In the genomic region with DNA sequence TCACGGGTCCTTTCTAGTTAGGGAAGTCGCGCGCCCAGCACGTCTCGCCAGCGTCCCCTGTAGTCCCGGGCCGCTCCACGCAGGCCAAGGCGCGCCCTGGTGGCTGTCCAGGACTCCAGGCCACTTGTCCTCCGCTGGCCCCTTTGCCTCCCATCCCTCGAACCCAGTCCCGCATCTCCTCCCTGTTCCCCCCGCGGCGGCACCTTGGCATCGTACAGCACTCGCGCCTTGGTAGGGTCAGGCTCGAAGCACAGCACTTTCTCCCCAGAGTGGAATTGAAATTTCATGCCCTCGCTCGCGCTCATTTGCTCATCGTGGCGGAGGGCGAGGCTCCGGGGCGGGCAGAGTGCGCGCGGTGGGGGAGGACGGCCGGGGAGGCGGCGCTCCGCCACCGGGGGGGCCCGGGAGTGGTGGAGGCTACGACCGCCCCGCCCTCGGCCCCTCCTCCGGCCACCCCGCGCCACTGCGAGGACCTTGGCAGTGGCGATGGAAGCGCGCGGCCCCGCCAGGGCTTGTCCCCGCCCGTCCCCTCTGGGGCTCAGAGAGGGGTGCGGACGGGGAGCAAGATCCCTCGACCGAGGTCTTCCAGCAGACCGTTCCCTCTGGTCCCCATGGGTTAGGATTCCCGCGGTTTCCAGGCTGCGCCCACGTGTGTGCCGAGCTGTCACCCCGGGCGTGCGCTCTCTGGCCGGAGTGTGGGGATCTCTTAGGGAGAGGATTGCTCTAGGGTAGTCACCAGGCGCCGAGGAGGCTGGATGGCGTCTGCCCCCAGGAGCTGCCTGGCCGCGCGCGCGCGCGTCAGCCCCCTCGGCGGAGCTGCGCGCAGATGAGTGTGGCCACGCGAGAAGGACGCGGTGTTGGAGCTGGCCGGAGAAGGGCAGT, we compare ENCODE assay signal across 8 mouse cellular contexts. TPM values are rescaled to one million over a fixed set of nuclear protein-coding genes. Genes with fewer than 3 reads are reported as not detected.
DNase-seq lines count a peak whose midpoint lies in the region; ATAC-seq and TF ChIP-seq lines count a peak whose summit lies in the region.

Gene Msl3, minus strand, starts transcription at position 374 of the 882 bp plus-strand sequence.

- H3K79me2 ChIP-seq in heart, adult 2 months (replicated peaks; ENCODE audit: control insufficient read depth, insufficient read depth, low read length): no peaks in the 10 kb centered on the region; the same call in 1 of the 2 replicates

- H3K4me2 ChIP-seq in embryonic facial prominence, embryonic 13.5 days: peak within 1 kb of the TSS; percentile 74
- H3K4me2 ChIP-seq in limb, embryonic 12.5 days: peak within 1 kb of the TSS; percentile 69
- H3K4me2 ChIP-seq in midbrain, embryonic 14.5 days (ENCODE audit: low read length): peak within 1 kb of the TSS; percentile 70

- H3K9me3 ChIP-seq in embryonic facial prominence, embryonic 13.5 days: no peaks in the 10 kb centered on the region
- no peaks in the 10 kb centered on the region for H3K9me3 ChIP-seq in limb, embryonic 12.5 days
- H3K9me3 ChIP-seq in midbrain, embryonic 14.5 days (ENCODE audit: control insufficient read depth, low read length): no peaks in the 10 kb centered on the region

- peak; percentile 66 for TF ChIP-seq CTCF in heart, adult 2 months (IDR thresholded peaks at IDR 0.05)

- intact Hi-C loops in heart, adult 2 months (cut with DNase I): no loop called here

- no peak for TF ChIP-seq EP300 in heart, adult 2 months (IDR thresholded peaks at IDR 0.05; ENCODE audit: insufficient read depth, low read depth, low read length)

- ATAC-seq in embryonic facial prominence, embryonic 13.5 days (ENCODE audit: insufficient number of reproducible peaks, insufficient read depth, low FRiP score, low TSS enrichment, low read depth): peak; percentile 89
- peak; percentile 87 for ATAC-seq in limb, embryonic 12.5 days (ENCODE audit: insufficient number of reproducible peaks, insufficient read depth, low FRiP score, low TSS enrichment, low read depth)
- ATAC-seq in midbrain, embryonic 14.5 days (ENCODE audit: low FRiP score, low TSS enrichment): peak; percentile 93

- H3K4me3 ChIP-seq in embryonic facial prominence, embryonic 13.5 days: peak within 1 kb of the TSS; percentile 53
- peak within 1 kb of the TSS; percentile 72 for H3K4me3 ChIP-seq in heart, adult 2 months
- peak within 1 kb of the TSS; percentile 51 for H3K4me3 ChIP-seq in limb, embryonic 12.5 days (replicated peaks)
- peak within 1 kb of the TSS; percentile 51 for H3K4me3 ChIP-seq in midbrain, embryonic 14.5 days (replicated peaks; ENCODE audit: low read depth, low read length)

- peak within 1 kb of the TSS; percentile 94 for H3K27ac ChIP-seq in embryonic facial prominence, embryonic 13.5 days
- peak within 1 kb of the TSS; percentile 92 for H3K27ac ChIP-seq in heart, adult 2 months
- peak within 1 kb of the TSS; percentile 88 for H3K27ac ChIP-seq in limb, embryonic 12.5 days
- H3K27ac ChIP-seq in midbrain, embryonic 14.5 days (replicated peaks; ENCODE audit: low read depth, low read length): peak within 1 kb of the TSS; percentile 87

- no peaks in the 10 kb centered on the region for H3K4me1 ChIP-seq in embryonic facial prominence, embryonic 13.5 days
- no peaks in the 10 kb centered on the region for H3K4me1 ChIP-seq in heart, adult 2 months (ENCODE audit: control insufficient read depth, insufficient read depth, low read length)
- H3K4me1 ChIP-seq in limb, embryonic 12.5 days (replicated peaks): no peaks in the 10 kb centered on the region
- H3K4me1 ChIP-seq in midbrain, embryonic 14.5 days (ENCODE audit: control insufficient read depth, insufficient read depth, low read length): no peaks in the 10 kb centered on the region

- 29% methylated on average over 88 of the region's 88 CpGs for WGBS in embryonic facial prominence, embryonic 13.5 days
- 22% methylated on average over 76 of the region's 88 CpGs for WGBS in heart, adult 2 months
- 24% methylated on average over 76 of the region's 88 CpGs for WGBS in limb, embryonic 12.5 days
- WGBS in midbrain, embryonic 14.5 days: 22% methylated on average over 77 of the region's 88 CpGs

- DNase-seq in 3T3-L1 (ENCODE audit: low read depth, low spot score): peak; percentile 81
- DNase-seq in adrenal gland, postnatal 4 days (ENCODE audit: low spot score in 2 of 2): peak; percentile 63 to 68
- peak; percentile 87 to 91 for DNase-seq in heart, adult 2 months
- DNase-seq in kidney, adult 8-10 months: peak; percentile 80 to 81
- DNase-seq in midbrain, embryonic 14.5 days: peak; percentile 81
- peak; percentile 73 for DNase-seq in spleen, adult 12 weeks (ENCODE audit: low spot score)

- peak within 1 kb of the TSS; percentile 73 for H3K9ac ChIP-seq in embryonic facial prominence, embryonic 13.5 days
- H3K9ac ChIP-seq in heart, adult 2 months (ENCODE audit: low read depth, low read length): peak within 1 kb of the TSS; percentile 97
- H3K9ac ChIP-seq in limb, embryonic 12.5 days (replicated peaks): peak within 1 kb of the TSS; percentile 57
- H3K9ac ChIP-seq in midbrain, embryonic 14.5 days (replicated peaks; ENCODE audit: low read length): peak within 1 kb of the TSS; percentile 75

- peaks cover 4% of the 10 kb centered on the region; the same call in 1 of the 2 replicates for H3K36me3 ChIP-seq in embryonic facial prominence, embryonic 13.5 days
- no peaks in the 10 kb centered on the region for H3K36me3 ChIP-seq in heart, adult 2 months (ENCODE audit: control insufficient read depth, insufficient read depth, low read length)
- peaks cover 4% of the 10 kb centered on the region; the same call in 1 of the 2 replicates for H3K36me3 ChIP-seq in limb, embryonic 12.5 days
- peaks cover 2% of the 10 kb centered on the region; the same call in 1 of the 2 replicates for H3K36me3 ChIP-seq in midbrain, embryonic 14.5 days (ENCODE audit: control insufficient read depth, insufficient read depth, low read length)

- H3K27me3 ChIP-seq in embryonic facial prominence, embryonic 13.5 days: peaks cover 16% of the 10 kb centered on the region
- no peaks in the 10 kb centered on the region for H3K27me3 ChIP-seq in heart, adult 2 months (ENCODE audit: control insufficient read depth, insufficient read depth, low read length)
- H3K27me3 ChIP-seq in limb, embryonic 12.5 days: peaks cover 28% of the 10 kb centered on the region
- H3K27me3 ChIP-seq in midbrain, embryonic 14.5 days (ENCODE audit: control insufficient read depth, insufficient read depth, low read length): no peaks in the 10 kb centered on the region

- peak; percentile 44; the same call in 1 of the 2 replicates for TF ChIP-seq POLR2A in heart, adult 2 months (IDR thresholded peaks at IDR 0.05; ENCODE audit: insufficient read depth, low read depth, low read length)

RNA-seq across cellular contexts. Expression of gene Msl3, which starts in this region (rescaled TPM):
- 10 to 100 TPM; 55.3 to 60.2 TPM for total RNA-seq in adrenal gland, postnatal 4 days (2021)
- polyA plus RNA-seq in embryonic facial prominence, embryonic 13.5 days (2015; fragmentation: Nextera tagmentation; extraction: Ambion mirVana): 33.2 and 33.7 TPM in 2 replicates
- total RNA-seq in heart, adult 2 months (2021): 10 to 100 TPM; 43.2 to 56.0 TPM
- polyA plus RNA-seq in heart, adult 2 months (2012; rRNA removed): 23.0 and 38.6 TPM in 2 replicates
- 33.7 and 35.8 TPM in 2 replicates for polyA plus RNA-seq in limb, embryonic 12.5 days (2016; fragmentation: Nextera tagmentation; extraction: Ambion mirVana)
- 16.4 and 20.4 TPM in 2 replicates for polyA plus RNA-seq in midbrain, embryonic 14.5 days (2014; fragmentation: Nextera tagmentation; extraction: Ambion mirVana)

Comparison
In these comparisons a context has a peak if more than half of its experiments do, and no peak if none do; other contexts are left out.
1. Peak in every context shown above with its lines: DNase-seq, ATAC-seq, H3K4me3 ChIP-seq and H3K27ac ChIP-seq.